Mouse (Mus musculus): ENCODE results near the gene Gpr142.

GRCm38 (mm10) chr11:114793868-114794545, 4.7 kb upstream of the Gpr142 start:
- no peak for TF ChIP-seq POLR2A (IDR thresholded peaks at IDR 0.05; ENCODE audit: low read depth, low read length)
- no peak for TF ChIP-seq CTCF (conservative IDR thresholded peaks at IDR 0.05; ENCODE audit: insufficient read depth, insufficient read length, low read depth, low read length)

Measured in kidney, adult 2 months (tissue).